Mouse (Mus musculus) embryonic facial prominence, embryonic 14.5 days (tissue): ENCODE data around the gene Pbx1. TPM values are rescaled to one million over a fixed set of nuclear protein-coding genes. Genes with fewer than 3 reads are reported as not detected.

ENCODE experiments used
- ATAC-seq: fragments of 200-750 bp; cut with Nextera tagmentation; 2 replicates; pipeline ENCODE4 v1.8.0; 2017; ENCODE audit warnings: low read depth, moderate number of reproducible peaks, moderate TSS enrichment
- DNase-seq: peaks from one replicate; pipeline ENCODE4 v3.0.0-alpha.2; 2015; ENCODE audit warnings: low spot score
- H3K27ac ChIP-seq: fragments of 300-500 bp; sonication (generic); replicated peaks from 2 replicates; pipeline ENCODE4 v1.5.1; 2014; ENCODE audit warnings: low read depth, mild to moderate bottlenecking, low read length, moderate library complexity
- H3K27me3 ChIP-seq: fragments of 300-500 bp; sonication (generic); replicated peaks from 2 replicates; pipeline ENCODE4 v1.6.1; 2014; ENCODE audit warnings: low read length; ENCODE audit not compliant: control insufficient read depth, insufficient read depth
- H3K36me3 ChIP-seq: fragments of 300-500 bp; sonication (generic); 2 replicates; pipeline ENCODE4 v1.6.1; 2014; ENCODE audit warnings: low read length, mixed read lengths; ENCODE audit not compliant: control insufficient read depth, insufficient read depth
- H3K4me1 ChIP-seq: fragments of 300-500 bp; sonication (generic); 2 replicates; pipeline ENCODE4 v1.6.1; 2014; ENCODE audit warnings: antibody characterized with exemption, low read length; ENCODE audit not compliant: control insufficient read depth, insufficient read depth
- H3K4me2 ChIP-seq: fragments of 300-500 bp; sonication (generic); 2 replicates; pipeline ENCODE4 v1.6.1; 2014; ENCODE audit warnings: low read depth, mild to moderate bottlenecking, low read length, moderate library complexity, mixed read lengths
- H3K4me3 ChIP-seq: fragments of 300-500 bp; sonication (generic); 2 replicates; pipeline ENCODE4 v1.5.1; 2014; ENCODE audit warnings: low read depth, mild to moderate bottlenecking, low read length
- H3K9ac ChIP-seq: fragments of 300-500 bp; sonication (generic); 2 replicates; pipeline ENCODE4 v1.6.1; 2014; ENCODE audit warnings: low read depth, mild to moderate bottlenecking, low read length, moderate library complexity, mixed read lengths
- H3K9me3 ChIP-seq: fragments of 300-500 bp; sonication (generic); 2 replicates; pipeline ENCODE4 v1.6.1; 2016; ENCODE audit warnings: low read length; ENCODE audit not compliant: control insufficient read depth
- WGBS: fragments of 180-500 bp; shearing (Covaris S2); extraction: QIAGEN DNeasy Blood & Tissue Kit; methylation state at CpG from one replicate; pipeline ENCODE4 v1.1.7; 2014; 5-methylcytosine and 5-hydroxymethylcytosine counted together
- polyA plus RNA-seq: library from polyadenylated mRNA; unstranded; fragments of >200 nt; fragmentation: Nextera tagmentation; extraction: Ambion mirVana; gene quantifications from 2 replicates; pipeline ENCODE4 v1.2.1, GENCODE M21; 2014

Pbx1 gene
- polyA plus RNA-seq, 1 experiment from 2014 or later = 30.5 TPM

GRCm38 (mm10) chr1:168230134-168230533, 201.9 kb downstream of the Pbx1 start:
- Histone ChIP-seq H3K4me2 (0 out of 2 replicates have a peak overlapping the region, but pooled peaks have one; percentile 8), H3K27ac (peak overlapping the region; percentile 69), H3K27me3 (no peaks in the 10 kb centered on the region), H3K36me3 (no peaks in the 10 kb centered on the region), H3K4me3 (no peak overlapping the region), H3K9me3 (no peaks in the 10 kb centered on the region), H3K9ac (no peak overlapping the region), H3K4me1 (peaks cover 49% of the 10 kb centered on the region)
- 12% methylated on average over 3 of the region's 4 CpGs for WGBS
- peak; percentile 60 for ATAC-seq
- peak; percentile 82 for DNase-seq

GRCm38 (mm10) chr1:168228756-168229526, 203.1 kb downstream of the Pbx1 start:
- Histone ChIP-seq H3K9ac (no peak overlapping the region), H3K36me3 (no peaks in the 10 kb centered on the region), H3K9me3 (no peaks in the 10 kb centered on the region), H3K4me1 (peaks cover 52% of the 10 kb centered on the region), H3K4me3 (no peak overlapping the region), H3K27me3 (no peaks in the 10 kb centered on the region), H3K4me2 (no peak overlapping the region), H3K27ac (no peak overlapping the region; the same call in 1 of the 2 replicates)
- WGBS = 47% methylated on average over 6 of the region's 6 CpGs
- ATAC-seq (0 out of 2 replicates have a peak, but pooled peaks have one; percentile 7), DNase-seq (peak; percentile 64)

- H3K4me1 ChIP-seq = peaks cover 66% of the 10 kb centered on the region
Observed at GRCm38 (mm10) chr1:168226150-168226549, 205.9 kb downstream of the Pbx1 start.

GRCm38 (mm10) chr1:168225595-168226127, 206.4 kb downstream of the Pbx1 start:
- WGBS = 75% methylated on average over 7 of the region's 7 CpGs
- DNase-seq (no peak), ATAC-seq (peak; percentile 9; the same call in 1 of the 2 replicates)
- Histone ChIP-seq H3K9me3 (no peaks in the 10 kb centered on the region), H3K36me3 (no peaks in the 10 kb centered on the region), H3K9ac (no peak overlapping the region), H3K4me1 (peaks cover 66% of the 10 kb centered on the region), H3K4me2 (no peak overlapping the region), H3K4me3 (no peak overlapping the region), H3K27ac (peak overlapping the region; percentile 61; the same call in 1 of the 2 replicates), H3K27me3 (no peaks in the 10 kb centered on the region)

More at GRCm38 (mm10) chr1:168226150-168226549, 205.9 kb downstream of the Pbx1 start:
- DNase-seq (peak; percentile 83), ATAC-seq (peak; percentile 50)
- H3K9me3 ChIP-seq = no peaks in the 10 kb centered on the region
- no peak overlapping the region for H3K9ac ChIP-seq
- peak overlapping the region; percentile 61; the same call in 1 of the 2 replicates for H3K27ac ChIP-seq
- WGBS = 44% methylated on average over 6 of the region's 6 CpGs
- H3K4me2 ChIP-seq = no peak overlapping the region
- H3K27me3 ChIP-seq = no peaks in the 10 kb centered on the region
- no peak overlapping the region for H3K4me3 ChIP-seq
- H3K36me3 ChIP-seq = no peaks in the 10 kb centered on the region

GRCm38 (mm10) chr1:168224218-168224617, 207.9 kb downstream of the Pbx1 start:
- Histone ChIP-seq H3K9ac (no peak overlapping the region), H3K9me3 (no peaks in the 10 kb centered on the region), H3K4me1 (peaks cover 66% of the 10 kb centered on the region), H3K36me3 (no peaks in the 10 kb centered on the region), H3K4me3 (no peak overlapping the region), H3K27ac (no peak overlapping the region), H3K27me3 (no peaks in the 10 kb centered on the region), H3K4me2 (no peak overlapping the region)
- DNase-seq = no peak
- WGBS = 84% methylated on average over 5 of the region's 5 CpGs
- ATAC-seq = no peak

GRCm38 (mm10) chr1:168222794-168223193, 209.3 kb downstream of the Pbx1 start:
- Histone ChIP-seq H3K4me1 (peaks cover 71% of the 10 kb centered on the region), H3K4me2 (no peak overlapping the region), H3K27ac (no peak overlapping the region), H3K9ac (no peak overlapping the region), H3K4me3 (no peak overlapping the region), H3K9me3 (no peaks in the 10 kb centered on the region), H3K36me3 (no peaks in the 10 kb centered on the region), H3K27me3 (no peaks in the 10 kb centered on the region)
- ATAC-seq (no peak), DNase-seq (no peak)
- 96% methylated on average over 7 of the region's 7 CpGs for WGBS

GRCm38 (mm10) chr1:168221071-168221521, 211.0 kb downstream of the Pbx1 start:
- H3K27ac ChIP-seq = peak overlapping the region; percentile 42; the same call in 1 of the 2 replicates
- no peaks in the 10 kb centered on the region for H3K27me3 ChIP-seq
- 40% methylated on average over 14 of the region's 14 CpGs for WGBS
- H3K4me2 ChIP-seq = peak overlapping the region; percentile 42
- H3K9me3 ChIP-seq = no peaks in the 10 kb centered on the region
- no peak overlapping the region for H3K4me3 ChIP-seq
- DNase-seq = peak; percentile 61
- H3K9ac ChIP-seq = no peak overlapping the region; the same call in 1 of the 2 replicates
- ATAC-seq = no peak; the same call in 1 of the 2 replicates
- H3K36me3 ChIP-seq = no peaks in the 10 kb centered on the region
- peaks cover 79% of the 10 kb centered on the region for H3K4me1 ChIP-seq

- H3K4me2 ChIP-seq = peak overlapping the region; percentile 15; the same call in 1 of the 2 replicates
- no peaks in the 10 kb centered on the region for H3K9me3 ChIP-seq
- peak overlapping the region; percentile 36 for H3K27ac ChIP-seq
- H3K27me3 ChIP-seq = no peaks in the 10 kb centered on the region
- H3K4me3 ChIP-seq = no peak overlapping the region
- ATAC-seq (no peak; the same call in 1 of the 2 replicates), DNase-seq (peak; percentile 66)
- no peaks in the 10 kb centered on the region for H3K36me3 ChIP-seq
- H3K9ac ChIP-seq = no peak overlapping the region
- H3K4me1 ChIP-seq = peaks cover 71% of the 10 kb centered on the region
- WGBS = 52% methylated on average over 17 of the region's 17 CpGs
Observed at GRCm38 (mm10) chr1:168215896-168216747, 215.9 kb downstream of the Pbx1 start.
